Mouse (Mus musculus): ENCODE data around the gene Fahd1. TPM values are rescaled to one million over a fixed set of nuclear protein-coding genes. Genes with fewer than 3 reads are reported as not detected.

The Fahd1 gene
- 28.0 and 28.6 TPM in 2 replicates for polyA plus RNA-seq (2015; fragmentation: Nextera tagmentation; extraction: Ambion mirVana)

GRCm38 (mm10) chr17:24850065-24850772, at the start of gene Fahd1:
Gene Fahd1 (minus strand): TSS chr17:24850364.

GRCm38 (mm10) chr17:24896241-24896992, 46.3 kb upstream of the Fahd1 start, which contains the start of gene Nme3:
Gene Nme3 (plus strand): TSS chr17:24896500.

GRCm38 (mm10) chr17:24894995-24895547, 44.9 kb upstream of the Fahd1 start, which contains the start of the genes Eme2 and Mrps34:
Gene Eme2 (minus strand): TSS chr17:24895087.
Gene Mrps34 (plus strand): TSS chr17:24895116.

GRCm38 (mm10) chr17:24886134-24886931, 36.2 kb upstream of the Fahd1 start, which contains the start of the genes Nubp2 and Spsb3:
Gene Nubp2 (minus strand): TSS chr17:24886349.
Gene Spsb3 (plus strand): TSS chr17:24886643.

GRCm38 (mm10) chr17:24865776-24866175, 15.6 kb upstream of the Fahd1 start, which contains the start of gene Igfals:
Gene Igfals (plus strand): TSS chr17:24865997.

GRCm38 (mm10) chr17:24839842-24840241, 10.3 kb downstream of the Fahd1 start, which contains the start of gene Hagh:
Gene Hagh (plus strand): TSS chr17:24840143.

GRCm38 (mm10) chr17:24803952-24804951, 45.9 kb downstream of the Fahd1 start, which contains the start of gene Meiob:
Gene Meiob (plus strand): TSS chr17:24804289.

Other genes starting within 250 kb of the Fahd1 start
- 25.6 and 31.9 TPM in 2 replicates for gene Tsc2, start 217.7 kb downstream of the Fahd1 start, polyA plus RNA-seq (2015; fragmentation: Nextera tagmentation; extraction: Ambion mirVana)
- gene Nthl1, start 217.7 kb downstream of the Fahd1 start, polyA plus RNA-seq (2015; fragmentation: Nextera tagmentation; extraction: Ambion mirVana), result 11.1 TPM in 2 replicates
- 38.9 and 45.6 TPM in 2 replicates for gene Slc9a3r2, start 200.0 kb downstream of the Fahd1 start, polyA plus RNA-seq (2015; fragmentation: Nextera tagmentation; extraction: Ambion mirVana)
- not detected in 2 replicates for gene Npw, start 191.9 kb downstream of the Fahd1 start, polyA plus RNA-seq (2015; fragmentation: Nextera tagmentation; extraction: Ambion mirVana)
- gene Zfp598, start 180.7 kb downstream of the Fahd1 start, polyA plus RNA-seq (2015; fragmentation: Nextera tagmentation; extraction: Ambion mirVana), result 9.0 and 11.7 TPM in 2 replicates
- gene Syngr3, start 160.4 kb downstream of the Fahd1 start, polyA plus RNA-seq (2015; fragmentation: Nextera tagmentation; extraction: Ambion mirVana), result 0.11 TPM in 1 of 2 replicates, not detected in the other
- gene Gfer, start 154.2 kb downstream of the Fahd1 start, polyA plus RNA-seq (2015; fragmentation: Nextera tagmentation; extraction: Ambion mirVana), result 33.2 and 39.3 TPM in 2 replicates
- gene Noxo1, start 154.1 kb downstream of the Fahd1 start, polyA plus RNA-seq (2015; fragmentation: Nextera tagmentation; extraction: Ambion mirVana), result 1.1 and 1.8 TPM in 2 replicates
- gene Tbl3, start 142.7 kb downstream of the Fahd1 start, polyA plus RNA-seq (2015; fragmentation: Nextera tagmentation; extraction: Ambion mirVana), result 22.5 and 25.2 TPM in 2 replicates
- gene Rnf151, start 132.3 kb downstream of the Fahd1 start, polyA plus RNA-seq (2015; fragmentation: Nextera tagmentation; extraction: Ambion mirVana), result not detected in 2 replicates
- gene Rps2, start 132.2 kb downstream of the Fahd1 start, polyA plus RNA-seq (2015; fragmentation: Nextera tagmentation; extraction: Ambion mirVana), result 829 and 862 TPM in 2 replicates
- 707 and 733 TPM in 2 replicates for gene Ndufb10, start 125.9 kb downstream of the Fahd1 start, polyA plus RNA-seq (2015; fragmentation: Nextera tagmentation; extraction: Ambion mirVana)
- 47.3 and 64.3 TPM in 2 replicates for gene Rpl3l, start 122.5 kb downstream of the Fahd1 start, polyA plus RNA-seq (2015; fragmentation: Nextera tagmentation; extraction: Ambion mirVana)
- 52.7 and 59.6 TPM in 2 replicates for gene Msrb1, start 113.7 kb downstream of the Fahd1 start, polyA plus RNA-seq (2015; fragmentation: Nextera tagmentation; extraction: Ambion mirVana)
- 0.51 TPM in 1 of 2 replicates, not detected in the other for gene Hs3st6, start 97.4 kb downstream of the Fahd1 start, polyA plus RNA-seq (2015; fragmentation: Nextera tagmentation; extraction: Ambion mirVana)
- not detected in 2 replicates for gene Meiob, start 46.1 kb downstream of the Fahd1 start, polyA plus RNA-seq (2015; fragmentation: Nextera tagmentation; extraction: Ambion mirVana)
- gene Hagh, start 10.2 kb downstream of the Fahd1 start, polyA plus RNA-seq (2015; fragmentation: Nextera tagmentation; extraction: Ambion mirVana), result 71.4 and 75.0 TPM in 2 replicates
- 0.42 and 6.3 TPM in 2 replicates for gene Igfals, start 15.6 kb upstream of the Fahd1 start, polyA plus RNA-seq (2015; fragmentation: Nextera tagmentation; extraction: Ambion mirVana)
- 21.2 and 24.8 TPM in 2 replicates for gene Nubp2, start 36.0 kb upstream of the Fahd1 start, polyA plus RNA-seq (2015; fragmentation: Nextera tagmentation; extraction: Ambion mirVana)
- gene Spsb3, start 36.3 kb upstream of the Fahd1 start, polyA plus RNA-seq (2015; fragmentation: Nextera tagmentation; extraction: Ambion mirVana), result 36.7 and 37.8 TPM in 2 replicates
- gene Eme2, start 44.7 kb upstream of the Fahd1 start, polyA plus RNA-seq (2015; fragmentation: Nextera tagmentation; extraction: Ambion mirVana), result 18.2 and 18.6 TPM in 2 replicates
- 185 and 189 TPM in 2 replicates for gene Mrps34, start 44.8 kb upstream of the Fahd1 start, polyA plus RNA-seq (2015; fragmentation: Nextera tagmentation; extraction: Ambion mirVana)
- 22.1 and 25.2 TPM in 2 replicates for gene Nme3, start 46.1 kb upstream of the Fahd1 start, polyA plus RNA-seq (2015; fragmentation: Nextera tagmentation; extraction: Ambion mirVana)
- gene Mapk8ip3, start 86.6 kb upstream of the Fahd1 start, polyA plus RNA-seq (2015; fragmentation: Nextera tagmentation; extraction: Ambion mirVana), result 11.9 and 12.0 TPM in 2 replicates
- gene Jpt2, start 110.3 kb upstream of the Fahd1 start, polyA plus RNA-seq (2015; fragmentation: Nextera tagmentation; extraction: Ambion mirVana), result 20.1 and 26.9 TPM in 2 replicates
- 2.9 TPM in 2 replicates for gene Cramp1l, start 165.4 kb upstream of the Fahd1 start, polyA plus RNA-seq (2015; fragmentation: Nextera tagmentation; extraction: Ambion mirVana)
- gene Ift140, start 165.7 kb upstream of the Fahd1 start, polyA plus RNA-seq (2015; fragmentation: Nextera tagmentation; extraction: Ambion mirVana), result 3.8 and 4.4 TPM in 2 replicates
- gene Tmem204, start 233.2 kb upstream of the Fahd1 start, polyA plus RNA-seq (2015; fragmentation: Nextera tagmentation; extraction: Ambion mirVana), result 13.6 and 14.9 TPM in 2 replicates

All from skeletal muscle tissue, postnatal 0 days (tissue).